Mouse (Mus musculus): ENCODE results near the gene Cdh13.
"Not testable (repeated sequence)": the region's sequence is repeated elsewhere in the genome, so short reads cannot be mapped to it uniquely, and the experiment has no call there.

Cdh13 gene

DNA sequence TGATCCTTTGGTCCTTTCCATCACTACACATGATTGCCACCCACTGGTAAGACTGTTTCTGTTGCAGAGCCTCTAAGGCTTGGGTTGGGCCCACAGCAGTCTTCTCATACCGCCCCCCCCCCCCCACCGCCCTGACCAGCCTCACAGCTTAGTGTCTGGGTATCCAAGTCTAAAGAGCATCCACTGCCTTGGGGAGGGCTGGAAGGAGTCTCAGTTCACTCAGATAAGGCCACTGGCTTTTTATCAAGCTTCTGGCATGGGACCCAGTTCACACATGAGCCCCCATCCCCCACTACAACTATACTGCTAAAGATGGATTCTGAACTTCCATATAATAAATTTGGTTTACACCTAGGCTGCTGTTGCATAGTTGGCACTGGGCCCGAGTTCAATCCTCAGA lies 428.1 kb downstream of the Cdh13 start:
- no peak for DNase-seq

DNA sequence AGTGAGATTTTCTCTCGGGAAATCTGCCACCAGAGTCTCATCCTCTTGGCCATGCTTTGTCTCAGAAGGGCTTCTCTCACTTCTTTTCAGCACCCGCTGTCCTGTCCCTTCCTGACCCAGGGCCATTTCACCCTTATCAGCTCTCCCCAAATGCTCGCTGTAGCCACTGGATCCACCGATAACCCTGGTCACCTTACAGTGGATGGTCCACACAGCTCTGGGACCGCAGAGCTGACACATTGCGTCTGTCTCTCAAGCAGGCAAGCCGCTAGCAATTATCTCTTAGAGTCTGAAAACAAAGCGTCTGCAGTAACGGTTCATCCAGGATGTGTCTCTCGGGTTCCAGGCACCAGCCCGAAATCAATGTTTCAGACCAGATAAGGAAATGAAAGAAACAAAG lies 429.6 kb downstream of the Cdh13 start:
- DNase-seq, result peak; percentile 6

DNA sequence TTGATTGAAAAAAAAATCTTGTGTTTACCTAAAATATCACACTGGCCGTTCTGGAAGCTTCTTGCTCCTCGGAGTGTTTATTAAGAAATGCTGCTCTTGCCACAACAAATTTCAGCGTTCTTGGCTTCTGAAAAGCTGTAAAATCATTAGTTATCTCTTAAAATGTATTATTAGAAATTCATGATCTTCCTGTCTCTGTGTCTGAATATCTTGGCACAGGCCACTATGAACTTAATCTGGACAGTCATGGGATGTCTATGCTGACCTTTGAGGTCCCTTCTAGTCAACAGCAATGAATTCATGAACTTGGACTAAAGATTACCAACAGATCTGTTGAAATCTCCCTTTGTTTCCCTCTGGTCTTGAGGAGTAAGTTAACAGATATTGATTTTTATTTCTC lies 430.1 kb downstream of the Cdh13 start:
- no peak for DNase-seq

DNA sequence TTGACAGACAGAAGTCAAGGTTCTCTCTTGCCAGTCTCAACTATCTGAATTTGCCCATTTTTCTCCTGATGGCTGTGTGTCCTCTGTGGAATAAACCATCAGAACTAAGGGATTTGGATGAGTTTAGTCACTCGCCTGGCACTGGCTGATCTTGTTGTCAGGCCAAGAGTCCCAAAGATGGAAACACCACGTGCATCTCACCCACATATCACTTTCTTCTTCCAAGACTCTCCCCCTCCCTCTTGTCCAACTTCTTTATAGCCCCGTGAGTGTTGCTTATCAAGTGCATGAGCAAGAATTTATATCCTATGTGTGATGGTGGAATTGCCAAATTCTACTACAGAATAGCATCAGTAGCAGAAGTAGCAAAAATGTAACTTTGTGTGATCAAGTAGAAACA lies 439.4 kb downstream of the Cdh13 start:
- no peak for DNase-seq

DNA sequence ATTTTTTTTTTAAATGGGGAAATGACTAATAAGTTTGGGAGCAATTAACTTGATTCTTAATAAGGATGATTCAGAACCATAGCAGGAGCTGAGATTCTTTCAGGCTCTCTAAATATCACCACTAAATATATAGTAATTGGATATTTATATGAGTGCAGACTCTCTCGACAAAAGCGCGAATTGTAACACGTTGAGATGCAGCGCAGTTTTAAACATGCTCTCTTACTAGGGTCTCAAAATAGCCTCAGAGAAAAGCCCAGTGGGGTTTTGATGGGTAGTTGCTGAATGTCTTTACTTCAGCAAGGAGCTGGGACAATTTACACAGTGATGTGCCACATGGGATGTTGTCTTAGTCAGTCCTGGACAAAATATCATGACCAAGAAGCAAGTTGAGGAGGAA lies 442.1 kb downstream of the Cdh13 start:
- DNase-seq, result no peak

DNA sequence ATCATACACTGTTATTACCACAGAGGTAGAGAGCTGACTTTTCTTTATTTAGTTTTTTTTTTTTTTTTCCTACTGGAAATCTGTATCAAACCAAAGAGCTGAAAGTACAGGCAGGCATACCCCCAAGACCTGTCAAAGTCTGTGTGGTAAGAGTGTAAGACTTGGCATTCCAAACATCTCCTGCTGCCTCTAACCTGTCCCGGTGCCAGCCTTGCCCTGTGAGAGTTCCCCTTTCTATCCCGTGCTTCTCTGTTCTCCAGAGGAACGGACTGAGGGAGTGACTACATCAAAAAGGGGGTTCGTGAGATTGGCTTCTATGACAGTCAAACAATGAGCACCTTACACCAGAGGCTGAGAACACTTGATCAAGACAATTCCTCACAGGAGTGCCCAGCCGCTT lies 458.2 kb downstream of the Cdh13 start:
- DNase-seq, result no peak

DNA sequence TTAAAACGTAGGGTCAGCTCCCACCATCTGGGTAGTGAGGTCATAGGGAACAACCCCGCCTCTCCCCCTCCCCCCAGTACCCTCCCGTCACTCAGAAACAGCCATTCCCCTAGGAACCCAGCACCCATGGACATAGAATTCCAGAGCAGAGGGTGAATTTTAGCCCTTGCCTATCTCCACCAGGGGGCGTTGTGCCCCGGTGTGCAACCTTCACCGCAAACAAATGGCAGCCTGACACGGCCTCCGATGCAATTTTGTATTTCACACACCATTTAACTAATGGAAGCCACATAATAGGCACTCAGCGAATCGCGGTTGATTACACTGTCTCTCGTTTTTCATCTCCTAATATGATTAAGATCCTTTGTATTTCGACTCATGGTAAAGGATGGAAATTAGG lies 461.5 kb downstream of the Cdh13 start:
- DNase-seq, result peak; percentile 27

DNA sequence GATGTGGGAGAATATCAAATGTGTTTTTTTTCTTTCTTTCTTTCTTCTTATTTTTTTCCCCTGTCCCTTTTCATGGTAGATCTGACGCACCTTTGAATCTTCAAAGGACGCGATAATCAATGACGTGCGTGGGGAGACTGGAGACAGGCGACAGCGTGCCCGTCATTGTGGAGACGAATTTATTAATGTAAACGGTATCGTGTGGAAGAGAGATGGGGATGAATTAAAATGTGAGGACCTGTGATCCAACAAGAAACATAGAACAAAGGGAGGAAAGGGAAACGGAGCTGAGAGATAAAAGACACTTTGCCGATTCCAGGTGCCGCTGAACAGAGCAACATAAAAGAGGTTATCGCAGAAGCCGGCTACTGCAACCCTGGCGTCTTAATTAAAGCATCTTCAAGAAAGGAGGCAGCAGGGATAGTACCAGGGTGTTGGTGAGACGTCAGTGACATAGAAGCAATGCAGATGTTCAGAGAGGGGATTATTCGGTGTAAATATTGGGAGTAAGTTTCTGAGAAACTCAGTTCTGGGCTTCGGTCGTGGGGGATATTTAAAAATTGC lies 464.6 kb downstream of the Cdh13 start:
- DNase-seq, result no peak

DNA sequence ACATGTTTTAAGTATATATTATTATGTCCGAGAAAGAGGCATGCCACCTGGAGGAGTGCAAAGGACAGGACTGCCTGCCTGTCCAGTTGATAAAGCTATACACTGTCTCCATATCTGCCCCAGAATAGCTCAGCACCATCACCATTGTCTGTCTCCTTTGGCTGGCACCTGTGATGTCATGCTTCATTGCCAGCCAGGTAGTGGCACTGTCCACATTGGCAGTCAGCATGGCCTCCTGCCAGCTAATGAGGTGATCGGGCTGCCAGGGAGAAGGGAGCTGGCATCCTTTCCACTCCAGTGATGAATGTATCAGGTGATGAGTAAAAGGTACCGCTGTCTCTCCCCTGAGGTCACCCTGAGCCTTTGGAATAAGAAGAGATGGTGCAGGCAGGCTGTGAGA lies 465.7 kb downstream of the Cdh13 start:
- no peak for DNase-seq

DNA sequence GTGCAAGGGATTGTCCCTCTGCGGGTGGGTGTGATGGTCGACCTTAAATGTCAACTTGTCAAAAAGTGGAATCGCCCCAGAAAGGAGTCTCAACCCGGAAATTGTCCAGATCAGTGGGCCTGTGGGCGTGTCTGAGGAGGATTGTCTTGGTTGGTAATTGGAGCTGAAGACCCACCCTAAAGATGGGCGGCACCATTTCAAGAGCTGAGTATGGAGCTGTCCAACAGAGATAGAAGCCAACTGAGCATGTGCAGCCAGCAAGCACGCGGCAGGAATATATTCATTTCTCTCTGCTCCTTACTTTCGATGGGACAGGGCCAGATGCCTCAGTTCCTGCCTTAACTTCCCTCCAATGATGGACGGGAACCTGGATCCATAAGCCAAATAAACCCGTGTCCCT lies 466.3 kb downstream of the Cdh13 start:
- DNase-seq, result no peak

DNA sequence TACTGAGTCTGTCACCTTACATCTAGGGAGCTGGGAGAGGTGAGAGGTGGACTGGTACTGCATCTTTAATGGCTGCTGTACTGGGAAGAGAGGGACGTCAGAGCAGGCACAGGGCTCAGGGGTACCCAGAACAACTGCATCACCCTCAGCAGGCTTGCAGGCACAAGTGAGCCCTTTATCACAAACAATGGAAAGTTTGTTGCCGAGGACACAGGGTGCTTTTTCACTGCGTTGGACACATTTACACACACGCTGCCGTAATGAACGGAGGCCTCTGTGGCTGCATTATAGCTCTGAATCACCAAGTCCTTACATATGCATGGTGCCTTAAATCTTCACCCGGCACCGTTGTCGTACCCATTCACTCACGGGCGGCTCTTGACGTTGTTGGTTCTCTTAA lies 470.2 kb downstream of the Cdh13 start:
- DNase-seq, result no peak

DNA sequence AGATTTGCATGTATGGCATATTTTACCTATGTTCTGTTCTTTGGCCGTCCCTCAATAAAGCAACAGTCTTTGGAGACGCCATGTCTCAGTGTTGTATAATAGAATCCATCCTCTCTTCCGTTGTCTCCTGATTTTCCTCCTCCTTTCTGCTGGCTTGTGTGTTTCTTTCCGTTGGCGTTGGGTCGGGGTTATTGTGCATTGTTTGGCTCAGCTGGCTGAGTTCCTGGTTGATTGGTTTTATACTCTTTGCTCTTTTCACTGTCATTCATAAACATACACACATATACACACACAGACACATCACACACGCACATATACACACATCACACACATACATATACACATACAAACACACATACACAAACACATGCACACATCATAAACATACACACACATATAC lies 470.6 kb downstream of the Cdh13 start:
- no peak for DNase-seq

DNA sequence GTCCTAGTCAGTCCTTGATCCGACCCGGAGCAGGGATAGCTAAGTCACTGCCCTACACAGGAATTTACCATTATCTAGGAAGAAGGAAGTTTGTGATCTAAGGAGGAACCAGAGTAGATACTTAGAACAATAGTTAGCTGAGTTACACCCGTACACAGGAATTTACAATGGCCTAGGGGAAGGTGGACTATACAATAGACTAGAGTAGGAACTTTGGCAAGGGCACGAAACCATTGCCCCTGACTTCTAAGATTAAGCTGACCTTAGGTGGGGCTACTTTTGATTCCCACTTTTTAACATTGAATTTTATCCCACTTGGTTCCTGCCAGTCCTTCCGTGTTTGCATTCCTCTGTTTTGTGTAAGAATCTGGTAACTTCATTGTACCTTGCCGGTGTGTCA lies 494.0 kb downstream of the Cdh13 start:
- DNase-seq, result not testable (repeated sequence)

DNA sequence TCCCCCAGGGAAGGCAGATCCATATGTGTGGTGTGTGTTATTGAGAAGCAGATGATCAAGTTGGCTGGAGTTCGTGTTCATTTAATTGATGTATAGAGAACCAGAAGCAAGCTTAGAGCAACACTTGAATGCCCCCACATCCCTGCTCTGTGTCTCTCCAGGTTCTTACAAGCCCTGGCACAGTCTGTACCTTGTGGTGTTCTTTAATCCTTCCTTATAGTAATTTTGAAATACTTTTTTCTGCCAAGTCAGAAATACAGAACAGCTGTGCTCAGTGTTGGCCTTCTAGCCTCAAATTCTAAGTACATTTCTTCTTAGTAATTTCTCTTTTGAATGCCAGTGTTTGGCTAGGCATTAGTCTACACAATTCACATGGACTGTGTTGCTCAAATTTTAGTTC lies 494.8 kb downstream of the Cdh13 start:
- no peak for DNase-seq

DNA sequence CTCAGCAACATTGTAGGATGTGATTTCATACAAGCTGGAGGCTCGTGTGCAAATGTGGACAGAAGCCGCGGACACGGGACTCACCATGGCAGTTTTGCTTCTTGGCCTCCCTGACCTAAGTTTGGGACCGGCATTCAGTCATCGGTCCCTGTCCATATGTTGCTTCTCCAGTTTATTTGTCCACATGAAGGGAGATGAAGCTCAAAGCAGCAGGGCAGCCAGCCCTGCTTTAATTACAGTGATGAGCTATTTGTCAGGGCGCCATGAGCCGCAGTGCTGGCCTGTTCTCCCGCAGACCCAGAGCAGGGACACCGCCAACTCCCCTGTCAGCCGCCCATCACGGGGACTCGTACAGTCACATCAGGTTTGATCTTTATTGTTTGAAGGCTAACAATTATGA lies 502.1 kb downstream of the Cdh13 start:
- no peak for DNase-seq

DNA sequence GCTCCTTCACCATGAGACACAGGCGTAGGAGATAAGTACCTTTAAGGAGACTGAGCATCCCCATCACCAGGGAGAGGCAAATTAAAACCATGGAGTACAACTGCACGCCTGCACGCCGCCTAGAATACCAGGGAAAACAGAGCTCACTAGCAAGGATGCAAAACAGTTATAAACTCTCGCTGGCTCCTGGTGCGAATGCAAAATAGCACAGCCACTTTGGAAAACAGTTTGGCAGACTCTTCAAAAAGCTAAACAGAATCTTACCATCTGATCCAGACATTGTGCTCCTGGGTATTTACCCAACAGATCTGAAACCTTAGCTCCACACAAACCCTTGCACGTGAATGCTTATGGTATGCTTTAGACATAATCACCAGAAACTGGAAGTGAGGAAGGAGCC lies 506.1 kb downstream of the Cdh13 start:
- no peak for DNase-seq

DNA sequence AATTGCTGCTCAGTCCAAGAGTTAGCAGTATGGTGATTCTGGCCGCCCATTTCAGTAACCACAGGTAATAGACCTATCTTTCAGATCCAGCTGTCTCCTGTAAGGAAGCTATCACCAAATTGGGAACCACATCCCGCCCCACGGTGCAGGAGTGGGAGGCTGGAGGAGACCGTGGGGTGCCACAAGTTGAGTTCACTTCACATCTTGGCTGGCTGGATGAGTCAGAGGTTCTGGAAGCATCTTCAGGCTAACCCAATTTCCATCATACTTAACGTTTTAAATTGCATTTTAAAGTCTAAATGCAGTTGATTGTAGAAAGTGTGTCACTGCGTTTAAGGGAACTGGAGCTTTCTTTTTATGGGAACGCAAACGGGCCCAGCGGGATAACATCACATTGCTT lies 511.4 kb downstream of the Cdh13 start:
- DNase-seq, result no peak

DNA sequence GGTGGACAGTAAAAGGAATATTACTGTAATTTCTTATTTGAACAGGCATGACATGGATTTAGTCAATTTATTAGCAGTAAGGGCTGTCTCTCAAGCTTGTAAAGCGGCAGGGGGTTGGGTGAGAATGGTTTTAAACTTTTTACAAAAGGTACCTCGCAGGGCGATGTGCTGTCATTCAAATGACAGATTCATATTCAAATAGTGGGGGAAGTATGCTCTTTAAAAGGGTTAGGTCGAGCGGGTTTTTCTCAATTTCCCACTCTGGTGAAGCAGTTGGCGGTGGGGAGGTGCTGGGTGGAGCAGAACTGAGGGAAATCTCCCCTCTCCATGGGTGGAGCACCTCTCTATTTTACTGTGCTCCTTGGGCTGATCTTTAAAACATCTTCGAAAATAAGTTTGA lies 513.0 kb downstream of the Cdh13 start:
- no peak for DNase-seq

DNA sequence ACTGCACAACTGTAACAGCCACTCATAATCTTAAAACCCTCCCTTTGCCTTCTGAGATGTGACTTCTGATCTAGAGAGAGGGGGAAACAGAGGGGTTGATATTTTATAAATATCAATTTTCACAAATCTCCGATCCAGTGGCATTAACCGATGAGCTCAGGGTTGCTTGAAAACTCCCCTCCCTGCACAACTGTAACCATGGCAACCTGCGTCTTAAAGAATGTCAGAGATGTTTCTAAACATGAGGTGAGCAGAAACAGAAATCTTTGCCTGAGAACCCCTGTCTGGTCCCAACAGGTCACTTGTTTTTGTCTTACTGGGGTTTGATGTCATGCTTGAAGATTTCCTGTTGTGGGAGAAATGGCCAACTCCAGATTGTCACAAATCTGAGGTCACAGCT lies 513.6 kb downstream of the Cdh13 start:
- DNase-seq, result no peak

DNA sequence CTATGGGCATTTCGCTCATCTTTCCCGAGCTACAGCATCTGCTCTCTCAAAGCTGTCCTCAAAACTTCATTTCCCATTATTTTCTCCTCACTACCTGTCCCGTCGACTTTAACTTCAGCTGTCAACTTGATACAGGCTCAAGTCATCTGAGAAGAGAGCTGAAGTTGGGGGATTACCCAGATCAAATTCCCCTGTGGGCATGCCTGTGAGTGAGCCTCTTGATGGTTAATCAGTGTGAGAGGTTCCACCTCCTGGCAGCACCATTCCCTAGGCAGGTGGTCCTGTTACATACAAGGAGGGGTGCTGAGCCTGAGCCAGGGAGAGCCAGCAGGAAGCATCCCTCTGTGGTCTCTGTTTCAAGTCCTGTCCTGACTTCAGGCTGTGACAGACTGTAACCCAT lies 519.6 kb downstream of the Cdh13 start:
- DNase-seq, result peak; percentile 57

DNA sequence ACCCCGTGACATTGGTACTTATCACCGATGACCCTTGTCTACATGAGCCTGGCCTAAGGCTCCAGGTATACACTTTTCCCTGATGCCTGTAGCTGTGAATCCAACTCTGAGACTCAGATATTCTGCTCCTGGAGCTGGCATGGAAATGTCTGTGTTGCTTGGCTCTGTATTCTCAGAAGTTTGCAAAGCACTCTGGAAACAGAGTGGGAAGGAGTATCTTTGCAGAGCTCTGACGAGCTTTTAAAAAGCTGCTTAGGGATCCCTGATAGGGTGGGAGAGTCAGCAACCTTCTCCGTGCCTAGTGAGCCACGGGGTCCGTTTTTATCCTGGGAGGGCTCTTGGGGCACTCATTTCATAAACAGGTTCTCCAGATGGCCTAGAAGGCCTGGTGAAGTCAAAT lies 526.1 kb downstream of the Cdh13 start:
- DNase-seq, result no peak

DNA sequence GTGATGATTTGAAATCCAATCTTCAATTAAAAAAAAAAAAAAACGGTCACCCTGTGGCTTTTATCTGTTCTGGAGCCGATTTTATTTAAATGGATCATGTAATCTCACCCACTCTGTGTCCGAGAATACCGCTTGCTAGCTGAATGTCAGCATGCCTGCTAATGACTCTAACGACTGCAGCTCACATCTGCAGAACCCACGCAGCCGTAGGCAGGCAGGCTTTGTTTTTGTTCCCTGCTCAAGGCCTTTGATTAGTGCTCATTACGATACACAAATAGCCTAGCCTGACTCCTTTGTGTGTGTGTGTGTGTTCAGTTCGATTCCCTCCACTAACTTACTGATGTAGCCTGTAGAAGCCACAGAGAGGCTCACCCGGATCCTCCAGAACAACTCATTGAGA lies 531.5 kb downstream of the Cdh13 start:
- DNase-seq, result peak; percentile 65

DNA sequence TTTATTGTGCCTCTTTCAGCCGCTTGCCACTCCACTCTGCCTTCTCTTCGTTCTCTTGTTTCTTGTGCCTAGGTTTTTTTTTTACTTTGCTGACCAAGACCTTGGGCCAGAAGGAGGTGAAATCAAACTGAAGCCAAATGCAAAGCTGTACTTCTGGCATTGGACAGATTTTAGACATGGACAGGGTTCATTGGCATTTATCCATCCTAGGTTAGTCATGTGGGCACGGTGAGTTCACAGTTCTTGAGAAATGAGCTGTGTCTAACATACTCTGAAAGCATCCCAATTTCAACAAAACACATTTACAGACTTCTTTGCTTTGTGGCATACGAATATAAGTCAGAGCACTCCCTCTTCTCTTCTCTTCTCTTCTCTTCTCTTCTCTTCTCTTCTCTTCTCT lies 543.2 kb downstream of the Cdh13 start:
- no peak for DNase-seq

DNA sequence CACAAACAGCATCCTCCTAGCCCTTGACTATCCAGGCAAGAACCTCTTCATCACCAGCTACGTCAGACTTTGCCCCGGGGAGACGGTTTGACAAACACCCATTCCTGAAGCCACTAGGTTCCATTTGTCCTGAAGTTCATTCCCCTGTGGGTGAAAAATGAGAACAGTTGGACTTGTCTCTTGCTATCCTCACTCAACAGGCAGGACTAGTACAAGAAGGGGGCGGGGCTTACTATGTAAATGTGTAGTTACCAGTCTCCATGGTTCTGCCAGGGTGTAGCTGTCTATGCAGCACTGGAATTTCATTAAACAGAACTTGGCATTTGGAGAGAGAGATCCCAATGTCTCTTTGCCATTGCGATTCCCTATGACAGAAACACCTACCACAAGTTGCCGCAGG lies 544.2 kb downstream of the Cdh13 start:
- no peak for DNase-seq

DNA sequence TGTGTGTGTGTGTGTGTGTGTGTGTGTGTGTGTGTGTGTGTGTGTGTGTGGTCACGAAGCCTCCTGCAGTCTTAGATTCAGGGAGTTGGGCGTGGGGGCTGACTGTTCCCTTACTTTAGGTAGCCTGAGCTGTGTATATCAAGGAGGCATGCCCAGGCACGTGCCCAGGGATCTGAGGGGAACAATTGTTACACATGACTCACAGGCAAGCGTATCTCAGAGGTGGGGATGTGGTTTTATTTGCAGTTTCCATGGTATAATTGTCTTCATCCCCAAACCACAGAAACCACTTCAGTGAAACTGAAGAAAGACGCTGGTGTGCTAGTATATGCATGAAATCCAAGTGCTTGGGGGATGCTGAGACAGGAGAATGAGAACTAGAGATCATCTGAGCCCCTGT lies 546.8 kb downstream of the Cdh13 start:
- DNase-seq, result no peak

DNA sequence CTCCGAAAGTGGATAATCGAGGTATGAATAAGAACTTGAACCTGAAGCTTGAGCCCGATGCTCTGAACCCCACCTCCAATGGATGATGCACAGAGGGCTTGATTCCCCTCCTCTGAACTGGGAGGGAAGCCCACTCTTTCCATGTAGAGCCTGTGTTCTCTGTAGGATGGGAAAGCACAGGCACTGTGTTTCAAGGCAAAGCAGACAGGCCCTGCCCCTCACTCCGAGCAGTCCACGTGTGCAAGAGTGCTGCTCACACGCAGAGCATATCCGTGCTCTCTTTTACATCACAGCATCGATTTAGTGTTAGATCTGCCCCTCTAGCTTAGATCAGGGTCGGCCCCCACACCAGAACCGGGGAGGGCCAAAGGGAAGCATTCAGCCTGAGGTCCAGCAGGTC lies 547.5 kb downstream of the Cdh13 start:
- no peak for DNase-seq
